Mouse (Mus musculus): ENCODE measurements around the gene Atxn1l.

- TF ChIP-seq CTCF (IDR thresholded peaks at IDR 0.05): peak; percentile 85
- TF ChIP-seq POLR2A (IDR thresholded peaks at IDR 0.05; ENCODE audit: insufficient read depth, low read depth, low read length): no peak
Measured at GRCm38 (mm10) chr8:109706874-109707237, 30.7 kb downstream of the Atxn1l start.
